ENCODE assay signal across 8 mouse cellular contexts in the genomic region with DNA sequence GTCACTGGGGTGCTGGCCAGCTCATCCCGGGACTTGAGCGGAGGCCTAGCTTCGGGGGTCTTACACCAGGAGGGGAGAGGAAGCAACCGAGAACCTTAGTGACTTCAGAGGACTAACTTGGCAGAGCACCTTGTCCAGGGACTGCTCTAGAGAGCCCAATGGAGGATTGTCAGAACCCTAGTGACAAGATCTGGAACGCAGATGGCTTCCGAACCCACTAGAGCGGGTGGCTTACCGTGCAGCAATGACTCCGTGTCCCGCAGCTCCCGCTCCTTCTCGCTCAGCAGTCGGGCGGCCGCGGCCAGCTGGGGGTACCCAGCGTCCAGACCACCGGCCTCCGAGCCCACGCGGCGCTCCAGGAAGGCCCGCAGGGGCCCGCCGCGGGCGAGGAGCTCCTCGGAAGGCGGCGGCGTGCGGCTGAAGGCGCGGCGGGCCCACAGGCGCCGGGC. TPM values are rescaled to one million over a fixed set of nuclear protein-coding genes. Genes with fewer than 3 reads are reported as not detected.
DNase-seq lines count a peak whose midpoint lies in the region; ATAC-seq and TF ChIP-seq lines count a peak whose summit lies in the region.

No protein-coding gene starts in this region.

- under 1% methylated on average over 37 of the region's 37 CpGs for WGBS in kidney, embryonic 16.5 days
- under 1% methylated on average over 37 of the region's 37 CpGs for WGBS in embryonic facial prominence, embryonic 13.5 days
- WGBS in intestine, postnatal 0 days = under 1% methylated on average over 37 of the region's 37 CpGs
- 2% methylated on average over 37 of the region's 37 CpGs for WGBS in neural tube, embryonic 13.5 days

- no peak for TF ChIP-seq CTCF in intestine, postnatal 0 days (IDR thresholded peaks at IDR 0.05; ENCODE audit: low read depth)

- in situ Hi-C loops in ES-E14 (cut with MboI; ENCODE audit: low sequenced_read_pairs in 2 of 2, unreplicated experiment in 2 of 2) = no loop called here

- peaks cover 15% of the 10 kb centered on the region for H3K36me3 ChIP-seq in kidney, embryonic 16.5 days (ENCODE audit: insufficient read depth, low read length)
- peaks cover 17% of the 10 kb centered on the region; the same call in 1 of the 2 replicates for H3K36me3 ChIP-seq in ES-E14 (ENCODE audit: control insufficient read depth, insufficient read depth, low read length, poor library complexity, severe bottlenecking)
- H3K36me3 ChIP-seq in embryonic facial prominence, embryonic 13.5 days = peaks cover 21% of the 10 kb centered on the region
- H3K36me3 ChIP-seq in intestine, postnatal 0 days (ENCODE audit: control insufficient read depth, insufficient read depth) = peaks cover 15% of the 10 kb centered on the region
- H3K36me3 ChIP-seq in neural tube, embryonic 13.5 days = peaks cover 20% of the 10 kb centered on the region

- ATAC-seq in kidney, embryonic 16.5 days (ENCODE audit: low FRiP score, low TSS enrichment) = peak; percentile 0
- ATAC-seq in embryonic facial prominence, embryonic 13.5 days (ENCODE audit: insufficient number of reproducible peaks, insufficient read depth, low FRiP score, low TSS enrichment, low read depth) = no peak; the same call in 1 of the 2 replicates
- peak; percentile 24 for ATAC-seq in intestine, postnatal 0 days
- ATAC-seq in neural tube, embryonic 13.5 days (ENCODE audit: low read depth) = no peak; the same call in none of the 2 replicates

- H3K9me3 ChIP-seq in kidney, embryonic 16.5 days (ENCODE audit: low read length) = no peaks in the 10 kb centered on the region
- H3K9me3 ChIP-seq in ES-E14 (ENCODE audit: control insufficient read depth, insufficient read depth, low read depth, low read length) = no peaks in the 10 kb centered on the region
- H3K9me3 ChIP-seq in embryonic facial prominence, embryonic 13.5 days = no peaks in the 10 kb centered on the region
- H3K9me3 ChIP-seq in intestine, postnatal 0 days (ENCODE audit: control insufficient read depth) = no peaks in the 10 kb centered on the region
- no peaks in the 10 kb centered on the region for H3K9me3 ChIP-seq in neural tube, embryonic 13.5 days

- peak overlapping the region; percentile 96 for H3K9ac ChIP-seq in kidney, embryonic 16.5 days (replicated peaks; ENCODE audit: low read length)
- peak overlapping the region; percentile 86 for H3K9ac ChIP-seq in ES-E14 (ENCODE audit: insufficient read depth, low read depth, low read length, poor library complexity, severe bottlenecking)
- peak overlapping the region; percentile 94 for H3K9ac ChIP-seq in embryonic facial prominence, embryonic 13.5 days
- peak overlapping the region; percentile 88 for H3K9ac ChIP-seq in intestine, postnatal 0 days (ENCODE audit: low read depth, low read length)
- H3K9ac ChIP-seq in neural tube, embryonic 13.5 days = peak overlapping the region; percentile 91

- H3K27me3 ChIP-seq in kidney, embryonic 16.5 days (ENCODE audit: insufficient read depth, low read length) = no peaks in the 10 kb centered on the region
- H3K27me3 ChIP-seq in embryonic facial prominence, embryonic 13.5 days = no peaks in the 10 kb centered on the region
- no peaks in the 10 kb centered on the region for H3K27me3 ChIP-seq in intestine, postnatal 0 days (replicated peaks; ENCODE audit: control insufficient read depth, insufficient read depth, low read length)
- H3K27me3 ChIP-seq in neural tube, embryonic 13.5 days = no peaks in the 10 kb centered on the region

- no peak for DNase-seq in kidney, postnatal 10 days
- no peak for DNase-seq in ES-E14 (ENCODE audit: low read depth, low spot score)
- DNase-seq in adrenal gland, postnatal 10 days = no peak
- no peak for DNase-seq in kidney, postnatal 14 days

- peak overlapping the region; percentile 95 for H3K4me3 ChIP-seq in kidney, embryonic 16.5 days (ENCODE audit: low read length)
- peak overlapping the region; percentile 74 to 82 for H3K4me3 ChIP-seq in ES-E14 (ENCODE audit: insufficient read depth in 1 of 2, low read depth in 1 of 2, low read length in 2 of 2, poor library complexity in 1 of 2, severe bottlenecking in 1 of 2)
- H3K4me3 ChIP-seq in embryonic facial prominence, embryonic 13.5 days = peak overlapping the region; percentile 92
- H3K4me3 ChIP-seq in intestine, postnatal 0 days (ENCODE audit: low read depth, low read length) = peak overlapping the region; percentile 90
- H3K4me3 ChIP-seq in neural tube, embryonic 13.5 days = peak overlapping the region; percentile 94

- H3K4me1 ChIP-seq in kidney, embryonic 16.5 days (ENCODE audit: insufficient read depth, low read length) = peaks cover 15% of the 10 kb centered on the region
- peaks cover 0 to 5% of the 10 kb centered on the region in 2 experiments; a peak in 2 of 4 replicates for H3K4me1 ChIP-seq in ES-E14 (ENCODE audit: control insufficient read depth in 2 of 2, insufficient read depth in 2 of 2, low read length in 2 of 2, poor library complexity in 1 of 2)
- peaks cover 17% of the 10 kb centered on the region for H3K4me1 ChIP-seq in embryonic facial prominence, embryonic 13.5 days
- H3K4me1 ChIP-seq in intestine, postnatal 0 days (replicated peaks; ENCODE audit: control insufficient read depth, insufficient read depth, low read length) = no peaks in the 10 kb centered on the region; the same call in 1 of the 2 replicates
- peaks cover 27% of the 10 kb centered on the region for H3K4me1 ChIP-seq in neural tube, embryonic 13.5 days (replicated peaks)

- peak overlapping the region; percentile 80 for H3K4me2 ChIP-seq in kidney, embryonic 16.5 days (replicated peaks; ENCODE audit: low read depth, low read length)
- peak overlapping the region; percentile 75 for H3K4me2 ChIP-seq in embryonic facial prominence, embryonic 13.5 days
- H3K4me2 ChIP-seq in intestine, postnatal 0 days (replicated peaks; ENCODE audit: low read depth) = peak overlapping the region; percentile 85
- H3K4me2 ChIP-seq in neural tube, embryonic 13.5 days = peak overlapping the region; percentile 65

- peak overlapping the region; percentile 97 for H3K27ac ChIP-seq in kidney, embryonic 16.5 days (ENCODE audit: low read length)
- peak overlapping the region; percentile 55; the same call in 1 of the 2 replicates for H3K27ac ChIP-seq in ES-E14 (ENCODE audit: insufficient read depth, low read depth, low read length, poor library complexity, severe bottlenecking)
- peak overlapping the region; percentile 92 for H3K27ac ChIP-seq in embryonic facial prominence, embryonic 13.5 days
- peak overlapping the region; percentile 93 for H3K27ac ChIP-seq in intestine, postnatal 0 days (ENCODE audit: low read depth, low read length)
- H3K27ac ChIP-seq in neural tube, embryonic 13.5 days (replicated peaks) = peak overlapping the region; percentile 88

TF ChIP-seq in ES-E14, 5 proteins besides CTCF, POLR2A, EP300 and RAD21:
- no peak for TF ChIP-seq ZNF384 (IDR thresholded peaks at IDR 0.05; ENCODE audit: low read depth, low read length)
- no peak for TF ChIP-seq MAFK (IDR thresholded peaks at IDR 0.05; ENCODE audit: insufficient read depth, low read depth, low read length)
TF ChIP-seq in ES-E14: peak in this region for 0.

RNA-seq across cellular contexts. Expression of a gene that starts 0.4 kb away (rescaled TPM):
- polyA plus RNA-seq in kidney, embryonic 16.5 days (2015; fragmentation: Nextera tagmentation; extraction: Ambion mirVana) = 13.5 and 14.2 TPM in 2 replicates
- 6.8 and 7.0 TPM in 2 replicates for total RNA-seq in ES-E14 (2012; rRNA removed)
- polyA plus RNA-seq in embryonic facial prominence, embryonic 13.5 days (2015; fragmentation: Nextera tagmentation; extraction: Ambion mirVana) = 17.5 and 18.0 TPM in 2 replicates
- polyA plus RNA-seq in intestine, postnatal 0 days (2015; fragmentation: Nextera tagmentation; extraction: Ambion mirVana) = 9.3 and 10.5 TPM in 2 replicates
- 11.9 and 15.3 TPM in 2 replicates for polyA plus RNA-seq in neural tube, embryonic 13.5 days (2015; fragmentation: Nextera tagmentation; extraction: Ambion mirVana)
- 10 to 100 TPM in 1 of 2 experiments, 1 to 10 TPM in 1; 8.9 to 12.6 TPM for total RNA-seq in adrenal gland, postnatal 10 days (2021)

RNA-seq across cellular contexts. Expression of a gene that starts 17.9 kb away (rescaled TPM):
- polyA plus RNA-seq in kidney, embryonic 16.5 days (2015; fragmentation: Nextera tagmentation; extraction: Ambion mirVana) = 73.7 and 79.4 TPM in 2 replicates
- 60.7 and 62.8 TPM in 2 replicates for total RNA-seq in ES-E14 (2012; rRNA removed)
- polyA plus RNA-seq in embryonic facial prominence, embryonic 13.5 days (2015; fragmentation: Nextera tagmentation; extraction: Ambion mirVana) = 75.8 and 76.6 TPM in 2 replicates
- 12.2 and 14.6 TPM in 2 replicates for polyA plus RNA-seq in intestine, postnatal 0 days (2015; fragmentation: Nextera tagmentation; extraction: Ambion mirVana)
- 12.5 and 16.2 TPM in 2 replicates for polyA plus RNA-seq in neural tube, embryonic 13.5 days (2015; fragmentation: Nextera tagmentation; extraction: Ambion mirVana)
- total RNA-seq in adrenal gland, postnatal 10 days (2021) = 10 to 100 TPM in 1 of 2 experiments, 1 to 10 TPM in 1; 9.7 to 14.8 TPM

Comparison
In these comparisons a context has a peak if more than half of its experiments do, and no peak if none do; other contexts are left out.
1. ATAC-seq: peak in kidney, embryonic 16.5 days (single experiment) and intestine, postnatal 0 days (single experiment); none in embryonic facial prominence, embryonic 13.5 days (single experiment) and neural tube, embryonic 13.5 days (single experiment).
2. Peak in every context shown above with its lines, with median percentiles within 50 percentile points of each other: H3K27ac ChIP-seq, H3K4me2 ChIP-seq, H3K4me3 ChIP-seq and H3K9ac ChIP-seq.